8 mouse cellular contexts compared by ENCODE assay signal in genomic region chr14:21499631-21500153, GRCm38 (mm10). TPM values are rescaled to one million over a fixed set of nuclear protein-coding genes. Genes with fewer than 3 reads are reported as not detected.
A peak's percentile ranks its signal among the peaks of the same experiment; 100 is the strongest.
DNase-seq lines count a peak whose midpoint lies in the region; ATAC-seq and TF ChIP-seq lines count a peak whose summit lies in the region.

No protein-coding gene starts in this region.

- peak; percentile 75 for DNase-seq in CD4-positive, CD25-positive, alpha-beta regulatory T cell, adult 2 months (ENCODE audit: low read depth, low spot score)
- peak; percentile 60 for DNase-seq in T-cell, adult 2 months (ENCODE audit: low spot score)
- peak; percentile 82 for DNase-seq in hindbrain, embryonic 11.5 days (ENCODE audit: low spot score)
- DNase-seq in limb, embryonic 11.5 days (ENCODE audit: low spot score) = peak; percentile 85
- DNase-seq in spleen, adult 2 months (ENCODE audit: low read depth in 1 of 2, low spot score in 2 of 2) = peak; percentile 11 to 63

- TF ChIP-seq POLR2A in spleen, adult 2 months (IDR thresholded peaks at IDR 0.05; ENCODE audit: low read depth, low read length) = no peak

- WGBS in forebrain, embryonic 12.5 days = under 1% methylated on average over 47 of the region's 57 CpGs
- under 1% methylated on average over 41 of the region's 57 CpGs for WGBS in hindbrain, embryonic 11.5 days
- WGBS in limb, embryonic 11.5 days = 1% methylated on average over 43 of the region's 57 CpGs
- under 1% methylated on average over 49 of the region's 57 CpGs for WGBS in midbrain, embryonic 13.5 days
- WGBS in spleen, adult 2 months = 1% methylated on average over 52 of the region's 57 CpGs

- peak overlapping the region; percentile 90 for H3K9ac ChIP-seq in forebrain, embryonic 12.5 days
- H3K9ac ChIP-seq in hindbrain, embryonic 11.5 days (ENCODE audit: low read depth, low read length) = peak overlapping the region; percentile 97
- peak overlapping the region; percentile 97 for H3K9ac ChIP-seq in limb, embryonic 11.5 days (ENCODE audit: low read length)
- H3K9ac ChIP-seq in midbrain, embryonic 13.5 days (replicated peaks) = peak overlapping the region; percentile 95

- peak overlapping the region; percentile 100 for H3K27ac ChIP-seq in forebrain, embryonic 12.5 days
- H3K27ac ChIP-seq in hindbrain, embryonic 11.5 days (ENCODE audit: low read depth, low read length) = peak overlapping the region; percentile 99
- H3K27ac ChIP-seq in limb, embryonic 11.5 days (replicated peaks; ENCODE audit: low read depth, low read length) = peak overlapping the region; percentile 98
- peak overlapping the region; percentile 99 for H3K27ac ChIP-seq in midbrain, embryonic 13.5 days
- H3K27ac ChIP-seq in spleen, adult 2 months (ENCODE audit: insufficient read depth, low read length) = peak overlapping the region; percentile 68

- H3K4me3 ChIP-seq in forebrain, embryonic 12.5 days (replicated peaks) = peak overlapping the region; percentile 76
- H3K4me3 ChIP-seq in hindbrain, embryonic 11.5 days (ENCODE audit: low read depth, low read length) = peak overlapping the region; percentile 87
- peak overlapping the region; percentile 69 for H3K4me3 ChIP-seq in limb, embryonic 11.5 days (ENCODE audit: low read depth, low read length)
- H3K4me3 ChIP-seq in midbrain, embryonic 13.5 days (replicated peaks) = peak overlapping the region; percentile 95
- H3K4me3 ChIP-seq in spleen, adult 2 months (ENCODE audit: extremely low read depth, insufficient read depth, insufficient read length) = peak overlapping the region; percentile 78

- no peak for TF ChIP-seq CTCF in spleen, adult 2 months (IDR thresholded peaks at IDR 0.05; ENCODE audit: extremely low read depth, insufficient read depth, insufficient read length, insufficient replicate concordance)

- peaks cover 43% of the 10 kb centered on the region for H3K4me1 ChIP-seq in forebrain, embryonic 12.5 days
- no peaks in the 10 kb centered on the region for H3K4me1 ChIP-seq in hindbrain, embryonic 11.5 days (replicated peaks; ENCODE audit: control insufficient read depth, insufficient read depth, low read length)
- H3K4me1 ChIP-seq in limb, embryonic 11.5 days (ENCODE audit: control insufficient read depth, insufficient read depth, low read length) = peaks cover 16% of the 10 kb centered on the region; the same call in 1 of the 2 replicates
- peaks cover 38% of the 10 kb centered on the region for H3K4me1 ChIP-seq in midbrain, embryonic 13.5 days (replicated peaks)
- H3K4me1 ChIP-seq in spleen, adult 2 months (ENCODE audit: control insufficient read depth, insufficient read depth, insufficient read length) = peaks cover 3% of the 10 kb centered on the region; the same call in 1 of the 2 replicates

- peak overlapping the region; percentile 77 for H3K4me2 ChIP-seq in forebrain, embryonic 12.5 days
- H3K4me2 ChIP-seq in hindbrain, embryonic 11.5 days (replicated peaks; ENCODE audit: low read depth, low read length) = peak overlapping the region; percentile 81
- peak overlapping the region; percentile 72 for H3K4me2 ChIP-seq in limb, embryonic 11.5 days (ENCODE audit: low read depth, severe bottlenecking)
- H3K4me2 ChIP-seq in midbrain, embryonic 13.5 days (replicated peaks) = peak overlapping the region; percentile 81

- H3K9me3 ChIP-seq in forebrain, embryonic 12.5 days = no peaks in the 10 kb centered on the region
- no peaks in the 10 kb centered on the region for H3K9me3 ChIP-seq in hindbrain, embryonic 11.5 days (ENCODE audit: control insufficient read depth, low read length)
- H3K9me3 ChIP-seq in limb, embryonic 11.5 days (ENCODE audit: control insufficient read depth, low read length) = no peaks in the 10 kb centered on the region
- H3K9me3 ChIP-seq in midbrain, embryonic 13.5 days = no peaks in the 10 kb centered on the region

- ATAC-seq in CD4-positive, CD25-positive, alpha-beta regulatory T cell, adult 4 months = no peak
- peak; percentile 31 for ATAC-seq in forebrain, embryonic 12.5 days (ENCODE audit: low FRiP score)
- no peak; the same call in 1 of the 2 replicates for ATAC-seq in hindbrain, embryonic 11.5 days (ENCODE audit: low FRiP score)
- ATAC-seq in limb, embryonic 11.5 days (ENCODE audit: insufficient number of reproducible peaks, low FRiP score, low TSS enrichment, low read depth) = peak; percentile 7
- peak; percentile 8 for ATAC-seq in midbrain, embryonic 13.5 days

- H3K36me3 ChIP-seq in forebrain, embryonic 12.5 days (replicated peaks) = no peaks in the 10 kb centered on the region
- H3K36me3 ChIP-seq in hindbrain, embryonic 11.5 days (ENCODE audit: control insufficient read depth, insufficient read depth, low read length) = no peaks in the 10 kb centered on the region
- H3K36me3 ChIP-seq in limb, embryonic 11.5 days (ENCODE audit: control insufficient read depth, insufficient read depth, low read length) = no peaks in the 10 kb centered on the region
- H3K36me3 ChIP-seq in midbrain, embryonic 13.5 days = no peaks in the 10 kb centered on the region
- H3K36me3 ChIP-seq in spleen, adult 2 months (ENCODE audit: control insufficient read depth, insufficient read depth, low read length) = no peaks in the 10 kb centered on the region

- H3K27me3 ChIP-seq in forebrain, embryonic 12.5 days = no peaks in the 10 kb centered on the region
- no peaks in the 10 kb centered on the region for H3K27me3 ChIP-seq in hindbrain, embryonic 11.5 days (ENCODE audit: control insufficient read depth, insufficient read depth, low read length)
- H3K27me3 ChIP-seq in limb, embryonic 11.5 days (ENCODE audit: control insufficient read depth, insufficient read depth, low read length) = no peaks in the 10 kb centered on the region
- H3K27me3 ChIP-seq in midbrain, embryonic 13.5 days = no peaks in the 10 kb centered on the region
- peaks cover 4% of the 10 kb centered on the region; the same call in 1 of the 2 replicates for H3K27me3 ChIP-seq in spleen, adult 2 months (ENCODE audit: control insufficient read depth, insufficient read depth, low read length)

RNA-seq across cellular contexts. Expression of gene Kat6b, which starts 18.5 kb away (rescaled TPM):
- polyA plus RNA-seq in CD4-positive, CD25-positive, alpha-beta regulatory T cell, adult 4 months (2017; shearing (Covaris generic)) = 10 to 100 TPM; 17.1 to 18.3 TPM
- polyA plus RNA-seq in forebrain, embryonic 12.5 days (2016; fragmentation: Nextera tagmentation; extraction: Ambion mirVana) = 36.4 and 40.5 TPM in 2 replicates
- 16.5 and 24.0 TPM in 2 replicates for polyA plus RNA-seq in hindbrain, embryonic 11.5 days (2014; fragmentation: Nextera tagmentation; extraction: Ambion mirVana)
- polyA plus RNA-seq in limb, embryonic 11.5 days (2014; fragmentation: Nextera tagmentation; extraction: Ambion mirVana) = 22.0 and 22.8 TPM in 2 replicates
- polyA plus RNA-seq in midbrain, embryonic 13.5 days (2015; fragmentation: Nextera tagmentation; extraction: Ambion mirVana) = 25.5 and 28.1 TPM in 2 replicates
- polyA plus RNA-seq in spleen, adult 2 months (2012; rRNA removed) = 6.0 and 6.1 TPM in 2 replicates

Comparison
In these comparisons a context has a peak if more than half of its experiments do, and no peak if none do; other contexts are left out.
1. ATAC-seq: peak in forebrain, embryonic 12.5 days (single experiment), limb, embryonic 11.5 days (single experiment) and midbrain, embryonic 13.5 days (single experiment); none in CD4-positive, CD25-positive, alpha-beta regulatory T cell, adult 4 months (single experiment) and hindbrain, embryonic 11.5 days (single experiment).
2. Peak in every context shown above with its lines, with median percentiles within 50 percentile points of each other: DNase-seq, H3K27ac ChIP-seq, H3K4me2 ChIP-seq, H3K4me3 ChIP-seq and H3K9ac ChIP-seq.